Mouse (Mus musculus) neural tube, embryonic 15.5 days (tissue): Measurements from ENCODE around the gene Foxp1. TPM values are rescaled to one million over a fixed set of nuclear protein-coding genes. Genes with fewer than 3 reads are reported as not detected.

Source experiments
- ATAC-seq: fragments of 200-750 bp; cut with Nextera tagmentation; 2 replicates; pipeline ENCODE4 v1.8.0; 2017; ENCODE audit warnings: mild to moderate bottlenecking, moderate TSS enrichment, moderate library complexity; ENCODE audit not compliant: low FRiP score
- H3K27ac ChIP-seq: fragments of 300-500 bp; sonication (generic); replicated peaks from 2 replicates; pipeline ENCODE4 v1.5.1; 2015; ENCODE audit warnings: mild to moderate bottlenecking, inconsistent platforms
- H3K27me3 ChIP-seq: fragments of 300-500 bp; sonication (generic); replicated peaks from 2 replicates; pipeline ENCODE4 v1.6.1; 2015; ENCODE audit warnings: inconsistent platforms
- H3K36me3 ChIP-seq: fragments of 300-500 bp; sonication (generic); 2 replicates; pipeline ENCODE4 v1.6.1; 2015; ENCODE audit warnings: inconsistent platforms
- H3K4me1 ChIP-seq: fragments of 300-500 bp; sonication (generic); 2 replicates; pipeline ENCODE4 v1.6.1; 2015; ENCODE audit warnings: inconsistent platforms
- H3K4me2 ChIP-seq: fragments of 300-500 bp; sonication (generic); 2 replicates; pipeline ENCODE4 v1.6.1; 2015; ENCODE audit warnings: inconsistent platforms, mild to moderate bottlenecking, moderate library complexity
- H3K4me3 ChIP-seq: fragments of 300-500 bp; sonication (generic); replicated peaks from 2 replicates; pipeline ENCODE4 v1.5.1; 2015; ENCODE audit warnings: mild to moderate bottlenecking, inconsistent platforms
- H3K9ac ChIP-seq: fragments of 300-500 bp; sonication (generic); replicated peaks from 2 replicates; pipeline ENCODE4 v1.6.1; 2015; ENCODE audit warnings: mild to moderate bottlenecking, inconsistent platforms
- H3K9me3 ChIP-seq: fragments of 300-500 bp; sonication (generic); replicated peaks from 2 replicates; pipeline ENCODE4 v1.6.1; 2016; ENCODE audit warnings: inconsistent platforms
- WGBS: fragments of 180-500 bp; shearing (Covaris S2); methylation state at CpG from one replicate; pipeline ENCODE4 v1.1.7; 2015; ENCODE audit warnings: mixed read lengths; 5-methylcytosine and 5-hydroxymethylcytosine counted together
- polyA plus RNA-seq: library from polyadenylated mRNA; unstranded; fragments of >200 nt; fragmentation: Nextera tagmentation; extraction: Ambion mirVana; gene quantifications from 2 replicates; pipeline ENCODE4 v1.2.1, GENCODE M21; 2015

Gene Foxp1
- polyA plus RNA-seq, 1 experiment from 2014 or later, result 51.0 TPM

DNA sequence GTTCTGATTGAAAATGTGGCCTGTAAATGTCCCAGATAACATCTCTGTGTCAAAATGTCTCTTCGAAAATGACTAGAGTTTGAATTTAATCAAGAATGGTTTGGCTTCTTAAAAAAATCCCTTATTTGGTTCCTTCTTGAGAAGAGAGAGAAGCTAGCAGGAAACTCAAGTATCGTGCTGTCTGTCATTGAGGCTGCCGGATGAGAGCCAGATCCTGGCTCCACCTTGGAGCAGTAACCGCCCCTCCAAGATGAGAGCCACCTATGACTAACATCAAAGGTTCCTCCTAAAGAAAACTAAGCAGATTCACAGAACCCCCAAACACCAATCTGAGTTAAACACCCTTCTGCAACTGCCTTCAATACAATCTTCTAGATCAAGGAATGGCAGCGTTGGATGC is 225.0 kb downstream of the Foxp1 start:
- Histone ChIP-seq H3K27me3 (no peaks in the 10 kb centered on the region), H3K4me1 (no peaks in the 10 kb centered on the region), H3K36me3 (no peaks in the 10 kb centered on the region), H3K4me2 (no peak overlapping the region), H3K9me3 (no peaks in the 10 kb centered on the region), H3K4me3 (no peak overlapping the region), H3K9ac (no peak overlapping the region), H3K27ac (no peak overlapping the region)
- 87% methylated on average over 5 of the region's 5 CpGs for WGBS
- ATAC-seq, result no peak

DNA sequence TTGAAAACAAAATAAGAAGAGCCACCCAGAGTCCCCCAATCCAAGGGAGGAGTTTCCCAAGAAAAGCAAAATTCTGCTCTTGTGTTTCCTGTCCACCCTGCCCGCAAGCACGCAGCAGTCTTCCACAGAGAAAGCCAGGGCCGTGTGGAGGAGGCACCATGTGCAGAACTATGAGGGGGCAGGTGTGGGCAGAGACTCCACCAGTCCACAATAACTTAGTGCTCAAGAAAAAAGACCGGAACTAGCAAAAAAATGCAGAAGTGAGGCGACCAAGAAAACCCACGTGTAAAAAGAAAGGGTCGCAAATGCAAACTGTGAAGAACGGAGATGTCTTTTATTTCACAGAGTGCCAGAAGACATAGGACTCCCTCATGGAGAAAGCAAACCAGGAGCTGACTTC is 227.0 kb downstream of the Foxp1 start:
- Histone ChIP-seq H3K4me3 (no peak overlapping the region), H3K9ac (no peak overlapping the region), H3K4me2 (no peak overlapping the region), H3K27ac (no peak overlapping the region), H3K4me1 (no peaks in the 10 kb centered on the region), H3K9me3 (no peaks in the 10 kb centered on the region), H3K36me3 (no peaks in the 10 kb centered on the region), H3K27me3 (no peaks in the 10 kb centered on the region)
- 82% methylated on average over 8 of the region's 8 CpGs for WGBS
- no peak for ATAC-seq

DNA sequence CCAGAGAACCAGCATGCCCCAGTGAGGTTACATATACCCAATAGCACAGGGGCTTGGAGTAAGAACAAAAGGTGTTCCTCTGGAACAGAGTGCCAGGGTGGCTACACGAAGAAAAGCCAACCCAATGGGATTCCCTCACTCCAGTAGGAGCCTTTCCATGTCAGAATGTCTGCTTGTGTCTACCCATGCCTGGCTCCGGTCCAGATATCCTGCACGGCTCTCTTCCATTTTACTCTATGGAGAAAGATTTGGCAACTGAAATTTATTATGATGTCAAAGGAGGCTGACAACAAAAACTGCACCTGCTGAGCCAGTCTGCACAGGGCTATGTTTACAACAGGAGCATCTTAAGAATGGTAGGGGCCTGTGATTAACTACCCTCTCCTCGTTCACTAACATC is 233.3 kb downstream of the Foxp1 start:
- Histone ChIP-seq H3K27me3 (no peaks in the 10 kb centered on the region), H3K27ac (no peak overlapping the region), H3K4me2 (no peak overlapping the region), H3K4me1 (no peaks in the 10 kb centered on the region), H3K36me3 (no peaks in the 10 kb centered on the region), H3K4me3 (no peak overlapping the region), H3K9me3 (no peaks in the 10 kb centered on the region), H3K9ac (no peak overlapping the region)
- no peak for ATAC-seq
- WGBS, result 46% methylated on average over 4 of the region's 4 CpGs

DNA sequence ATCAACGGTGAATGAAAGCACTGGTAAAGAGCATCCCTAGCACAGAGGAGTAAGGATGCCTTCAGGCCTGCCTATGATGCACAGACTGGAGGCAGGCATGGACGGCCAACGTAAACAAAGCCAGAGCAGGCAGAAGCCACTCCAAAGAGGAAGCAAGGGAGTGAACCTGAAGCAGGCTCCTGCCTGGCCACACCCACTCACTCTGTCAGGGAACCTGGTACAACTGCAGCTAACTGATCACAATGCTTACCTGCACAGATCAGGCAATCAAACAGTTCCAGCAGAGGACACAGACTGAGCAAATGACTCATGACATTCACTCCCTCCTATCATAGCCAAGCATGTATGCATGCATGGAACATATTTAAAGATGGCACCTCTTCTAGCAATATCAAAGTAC is 237.5 kb downstream of the Foxp1 start:
- no peak for ATAC-seq
- H3K9ac ChIP-seq, result no peak overlapping the region
- H3K27ac ChIP-seq, result no peak overlapping the region
- H3K4me2 ChIP-seq, result no peak overlapping the region
- H3K36me3 ChIP-seq, result no peaks in the 10 kb centered on the region
- H3K27me3 ChIP-seq, result no peaks in the 10 kb centered on the region
- no peaks in the 10 kb centered on the region for H3K9me3 ChIP-seq
- peaks cover 3% of the 10 kb centered on the region; the same call in 1 of the 2 replicates for H3K4me1 ChIP-seq
- 64% methylated on average over 3 of the region's 3 CpGs for WGBS
- H3K4me3 ChIP-seq, result no peak overlapping the region

DNA sequence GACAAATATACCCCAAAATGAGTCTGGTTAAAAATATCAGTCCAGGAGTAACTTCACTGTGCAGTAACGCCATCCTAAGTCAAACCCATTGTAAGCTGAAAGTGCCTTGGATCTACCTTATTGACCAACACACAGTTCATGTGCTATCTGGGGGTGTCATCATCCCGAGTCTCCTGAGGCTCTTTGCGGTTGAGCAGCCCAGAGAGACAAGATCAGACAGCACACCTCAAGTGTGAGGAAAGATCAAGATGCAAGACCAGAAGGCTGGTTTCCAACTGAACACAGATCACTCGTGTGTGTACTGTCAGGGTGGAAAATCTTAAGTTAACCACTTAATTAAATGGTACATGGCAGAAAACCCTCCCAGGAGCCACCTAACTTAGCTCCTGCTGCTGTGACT is 238.5 kb downstream of the Foxp1 start:
- ATAC-seq, result no peak

DNA sequence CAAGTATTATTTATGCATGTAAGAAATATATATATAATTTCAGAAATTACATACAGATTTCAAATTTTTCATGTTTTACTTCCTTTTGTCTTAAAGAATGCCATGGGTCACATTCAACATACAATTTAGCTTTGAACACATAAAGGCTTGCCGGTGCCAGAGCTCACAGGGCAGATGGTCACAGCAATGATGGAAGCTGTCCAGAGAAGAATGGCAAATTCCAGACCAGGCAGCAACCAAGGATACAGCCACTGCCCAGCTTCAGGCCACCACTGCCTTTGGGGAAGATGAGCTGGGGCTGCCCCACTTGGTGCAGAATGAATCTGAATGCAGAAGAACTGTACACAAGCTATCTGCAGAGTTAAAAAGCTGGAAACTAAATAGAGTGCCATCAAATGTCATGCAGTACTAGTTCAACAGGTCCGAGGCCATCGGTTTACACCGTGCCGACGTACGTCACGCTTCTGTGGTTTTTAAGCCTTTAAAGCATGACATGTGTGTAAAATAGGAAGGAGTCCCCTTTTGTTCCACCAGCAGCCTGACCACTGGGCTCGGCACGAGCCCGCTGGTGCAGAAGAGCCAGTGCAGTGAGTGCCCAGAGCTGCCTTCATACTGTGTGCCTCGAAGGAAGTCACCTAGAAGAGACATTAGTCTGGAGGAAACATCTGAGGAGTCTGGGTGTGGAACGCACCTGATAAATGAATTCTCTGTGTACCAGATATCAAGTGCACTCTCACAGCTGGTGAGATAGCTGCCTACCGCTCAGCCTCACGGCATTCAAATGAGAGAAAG is 239.5 kb downstream of the Foxp1 start:
- 28% methylated on average over 15 of the region's 15 CpGs for WGBS
- ATAC-seq, result no peak
- Histone ChIP-seq H3K27me3 (no peaks in the 10 kb centered on the region), H3K4me3 (no peak overlapping the region), H3K9ac (no peak overlapping the region), H3K4me1 (peaks cover 3% of the 10 kb centered on the region; the same call in 1 of the 2 replicates), H3K9me3 (no peaks in the 10 kb centered on the region), H3K27ac (no peak overlapping the region), H3K36me3 (no peaks in the 10 kb centered on the region), H3K4me2 (no peak overlapping the region)

More for the DNA sequence above, 238.5 kb downstream of the Foxp1 start:
- Histone ChIP-seq H3K4me3 (no peak overlapping the region), H3K27me3 (no peaks in the 10 kb centered on the region), H3K9me3 (no peaks in the 10 kb centered on the region), H3K36me3 (no peaks in the 10 kb centered on the region), H3K27ac (no peak overlapping the region), H3K4me1 (peaks cover 3% of the 10 kb centered on the region; the same call in 1 of the 2 replicates), H3K9ac (no peak overlapping the region), H3K4me2 (no peak overlapping the region)
- WGBS, result 84% methylated on average over 4 of the region's 4 CpGs

DNA sequence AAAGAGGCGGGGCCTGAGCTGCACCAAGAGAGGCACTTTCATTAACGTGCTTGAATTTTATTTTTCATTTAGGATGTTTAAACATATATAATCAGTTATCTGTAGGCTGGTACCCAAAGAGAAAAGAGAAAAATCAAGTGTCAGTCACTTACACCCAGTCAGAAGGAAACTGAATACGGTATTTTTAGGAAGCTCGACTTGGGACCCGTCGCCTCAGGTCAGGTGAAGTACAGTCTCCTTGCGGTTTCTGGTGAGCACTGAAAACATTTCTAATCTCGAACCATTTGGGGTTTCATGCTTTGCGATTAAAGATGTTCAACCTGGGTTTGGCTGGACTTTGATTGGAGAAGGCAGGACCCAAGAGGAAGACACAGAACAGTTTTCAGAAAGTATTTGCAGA is 241.1 kb downstream of the Foxp1 start:
- no peaks in the 10 kb centered on the region for H3K9me3 ChIP-seq
- H3K9ac ChIP-seq, result no peak overlapping the region
- H3K4me2 ChIP-seq, result no peak overlapping the region
- peaks cover 3% of the 10 kb centered on the region; the same call in 1 of the 2 replicates for H3K4me1 ChIP-seq
- ATAC-seq, result no peak
- H3K4me3 ChIP-seq, result no peak overlapping the region
- 94% methylated on average over 9 of the region's 9 CpGs for WGBS
- no peak overlapping the region for H3K27ac ChIP-seq
- H3K27me3 ChIP-seq, result 0 out of 2 replicates have a peak, but pooled peaks cover 3% of the 10 kb centered on the region
- no peaks in the 10 kb centered on the region for H3K36me3 ChIP-seq

DNA sequence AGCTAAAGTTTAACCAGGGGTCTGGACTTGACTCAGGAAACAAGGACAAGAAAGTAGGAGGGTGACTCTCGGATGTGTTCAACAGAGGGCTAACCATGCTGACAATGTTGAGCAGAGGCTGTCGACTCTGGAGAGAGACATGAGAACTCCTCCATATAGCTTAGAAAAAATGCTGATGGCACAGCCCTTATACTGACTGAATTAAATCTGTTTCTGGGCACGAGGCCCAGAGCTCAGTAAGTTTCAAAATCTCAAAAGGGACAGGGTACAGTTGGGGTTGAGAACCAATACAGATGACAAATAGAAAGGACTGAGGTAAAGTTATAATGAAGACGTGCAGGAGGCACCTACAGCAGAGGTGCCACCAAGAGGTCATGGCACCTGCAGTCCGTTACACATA is 241.9 kb downstream of the Foxp1 start:
- WGBS, result 75% methylated on average over 5 of the region's 5 CpGs
- H3K27me3 ChIP-seq, result 0 out of 2 replicates have a peak, but pooled peaks cover 3% of the 10 kb centered on the region
- H3K9me3 ChIP-seq, result no peaks in the 10 kb centered on the region
- no peak for ATAC-seq
- H3K9ac ChIP-seq, result no peak overlapping the region
- no peak overlapping the region for H3K27ac ChIP-seq
- H3K4me2 ChIP-seq, result no peak overlapping the region
- no peak overlapping the region for H3K4me3 ChIP-seq
- H3K36me3 ChIP-seq, result no peaks in the 10 kb centered on the region
- H3K4me1 ChIP-seq, result peaks cover 7% of the 10 kb centered on the region; the same call in 1 of the 2 replicates

DNA sequence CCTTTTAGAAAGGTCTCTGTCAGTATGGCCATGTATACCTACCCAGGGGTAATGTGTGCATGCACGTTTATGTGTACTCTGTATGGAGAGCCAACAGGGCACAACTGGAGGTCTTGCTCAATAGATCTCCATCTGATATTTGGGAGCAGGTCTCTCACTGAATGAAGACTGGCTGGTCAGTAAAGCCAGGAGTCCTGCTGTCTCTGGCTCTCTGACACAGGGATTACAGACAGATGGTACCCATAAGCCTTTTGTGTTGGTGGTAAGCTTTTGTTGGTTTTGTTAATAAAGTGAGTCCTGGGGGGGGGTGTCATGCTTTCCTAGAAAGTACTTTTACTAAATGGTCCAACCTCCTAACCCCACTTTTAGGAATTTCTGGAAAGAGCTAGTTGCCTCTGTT is 245.3 kb downstream of the Foxp1 start:
- no peak overlapping the region for H3K9ac ChIP-seq
- H3K27me3 ChIP-seq, result 0 out of 2 replicates have a peak, but pooled peaks cover 3% of the 10 kb centered on the region
- no peak overlapping the region for H3K27ac ChIP-seq
- no peak for ATAC-seq
- no peak overlapping the region for H3K4me2 ChIP-seq
- 0 out of 2 replicates have a peak, but pooled peaks cover 4% of the 10 kb centered on the region for H3K4me1 ChIP-seq
- no peaks in the 10 kb centered on the region for H3K36me3 ChIP-seq
- H3K4me3 ChIP-seq, result no peak overlapping the region
- no peaks in the 10 kb centered on the region for H3K9me3 ChIP-seq
- WGBS, result 85% methylated on average over 1 of the region's 1 CpGs

DNA sequence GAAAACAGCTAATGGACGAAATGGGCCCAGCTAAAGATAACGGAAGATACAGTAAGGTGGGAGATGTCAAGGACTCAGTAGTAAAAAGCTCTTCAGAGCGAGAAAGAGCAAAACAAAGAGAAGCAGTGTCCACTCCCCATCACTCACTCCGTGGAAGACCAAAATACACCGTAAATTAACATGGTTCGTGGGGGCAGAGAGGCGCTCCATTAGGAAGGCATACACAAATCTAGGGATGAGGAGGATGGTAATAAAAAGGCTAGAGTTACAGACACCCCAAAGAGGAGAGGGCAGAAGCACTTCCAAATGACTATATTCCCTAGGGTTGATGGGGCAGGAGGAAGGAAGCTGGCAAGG is 246.2 kb downstream of the Foxp1 start:
- no peaks in the 10 kb centered on the region for H3K36me3 ChIP-seq
- 33% methylated on average over 7 of the region's 7 CpGs for WGBS
- no peak overlapping the region for H3K4me2 ChIP-seq
- H3K4me3 ChIP-seq, result no peak overlapping the region
- H3K27ac ChIP-seq, result no peak overlapping the region
- H3K27me3 ChIP-seq, result 0 out of 2 replicates have a peak, but pooled peaks cover 3% of the 10 kb centered on the region
- 0 out of 2 replicates have a peak, but pooled peaks cover 4% of the 10 kb centered on the region for H3K4me1 ChIP-seq
- ATAC-seq, result no peak
- no peak overlapping the region for H3K9ac ChIP-seq
- no peaks in the 10 kb centered on the region for H3K9me3 ChIP-seq

DNA sequence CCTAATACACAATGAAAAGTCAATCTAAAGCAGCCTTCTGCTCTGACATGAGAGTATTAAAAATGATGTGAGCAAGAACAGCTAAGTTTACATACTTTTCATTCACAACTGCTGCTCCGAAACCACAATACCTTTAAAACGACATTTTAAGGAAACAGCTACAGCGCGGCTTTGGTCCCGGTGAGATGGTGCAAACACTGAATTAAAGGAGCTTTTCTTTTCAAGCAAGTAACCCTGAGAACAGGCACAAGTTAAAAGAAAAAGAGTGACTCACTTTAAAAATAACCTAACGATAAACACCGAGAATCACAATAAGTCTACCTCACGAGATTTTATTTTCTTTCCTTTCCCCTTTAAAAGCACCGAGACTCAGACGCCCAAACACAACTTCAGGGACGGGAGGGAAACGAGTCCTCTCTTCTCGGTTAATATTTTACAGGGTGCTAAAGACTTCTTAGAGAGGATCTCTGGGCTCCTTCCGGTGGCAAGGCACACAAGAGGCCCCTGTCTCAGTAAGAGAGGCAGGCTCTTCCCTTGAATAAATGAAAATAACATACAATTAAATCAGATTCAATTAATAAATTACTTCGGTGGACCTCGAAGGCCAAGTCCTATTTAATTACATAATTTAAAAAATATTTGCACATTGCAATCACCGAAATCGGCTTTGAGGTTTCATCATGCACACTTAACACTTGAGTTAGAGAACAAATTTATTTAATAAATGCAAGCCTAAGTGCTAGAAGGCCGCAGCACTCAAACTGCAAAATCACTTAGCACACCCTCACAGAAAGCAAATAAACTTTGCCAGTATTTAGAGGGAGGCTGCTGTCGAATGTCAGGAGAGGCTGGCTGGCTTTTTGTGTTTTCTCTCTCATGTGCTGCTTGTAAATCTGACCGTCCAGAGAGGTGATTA is 246.9 kb downstream of the Foxp1 start:
- no peak for ATAC-seq
- H3K9ac ChIP-seq, result no peak overlapping the region
- 40% methylated on average over 21 of the region's 21 CpGs for WGBS

More for the DNA sequence above, 246.9 kb downstream of the Foxp1 start:
- no peaks in the 10 kb centered on the region for H3K9me3 ChIP-seq
- 0 out of 2 replicates have a peak, but pooled peaks cover 3% of the 10 kb centered on the region for H3K27me3 ChIP-seq
- no peak overlapping the region for H3K4me3 ChIP-seq
- no peaks in the 10 kb centered on the region for H3K36me3 ChIP-seq
- no peak overlapping the region for H3K27ac ChIP-seq
- H3K4me2 ChIP-seq, result no peak overlapping the region
- 0 out of 2 replicates have a peak, but pooled peaks cover 4% of the 10 kb centered on the region for H3K4me1 ChIP-seq
